Mouse (Mus musculus): ENCODE data around the gene Nup50.
A peak's percentile ranks its signal among the peaks of the same experiment; 100 is the strongest.

Nup50 gene

DNA sequence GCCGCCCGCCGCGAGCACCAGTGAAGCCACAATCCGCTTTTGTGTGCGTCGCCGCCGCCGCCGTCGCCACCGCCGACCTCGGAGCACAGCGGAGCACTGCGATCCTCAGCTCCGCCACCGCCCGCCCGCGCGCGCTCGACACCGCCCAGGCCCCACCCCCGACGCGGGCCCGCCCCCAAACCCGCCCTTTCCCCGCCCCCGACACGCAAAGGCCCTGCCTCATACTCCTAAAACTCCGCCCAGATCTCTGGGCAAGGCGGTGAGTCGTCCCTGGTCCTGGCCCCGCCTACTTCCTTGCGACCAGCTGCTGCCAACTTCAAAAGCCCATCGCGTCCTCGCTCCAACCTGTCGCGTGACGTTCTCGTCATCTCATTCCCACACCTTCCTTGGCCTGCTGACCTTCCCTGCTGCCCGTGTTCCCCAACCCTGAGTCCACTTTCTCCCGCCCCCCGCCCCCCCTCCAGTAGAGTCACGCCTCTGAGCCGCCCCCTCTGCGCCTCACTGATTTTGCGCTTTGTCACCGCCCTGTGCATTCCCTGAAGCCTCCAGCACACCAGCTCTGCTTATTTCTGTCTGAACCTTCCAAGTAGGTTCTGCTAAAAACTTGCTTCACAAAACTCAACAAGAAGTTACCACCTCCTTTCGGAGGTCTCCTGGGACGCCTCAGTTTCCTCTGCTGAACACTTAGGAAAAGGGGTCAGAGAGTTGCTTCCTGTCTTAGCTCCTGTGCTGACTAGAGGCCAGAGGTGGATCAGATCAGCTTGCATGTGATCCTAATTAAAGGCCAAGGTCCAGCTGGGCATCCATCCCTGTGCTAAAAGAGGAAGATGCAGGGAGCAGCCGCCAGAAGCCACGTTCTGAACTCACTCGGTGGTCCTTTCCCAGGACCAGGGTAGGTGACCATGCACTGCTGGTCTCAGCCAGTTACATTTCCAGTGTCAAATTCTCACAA is 64.9 kb downstream of the Nup50 start, which contains the start of gene 5031439G07Rik:
Gene 5031439G07Rik, minus strand, starts transcription at position 678 of the 952 bp plus-strand sequence.
- peak; percentile 82 for DNase-seq (ENCODE audit: low read depth, low spot score)

DNA sequence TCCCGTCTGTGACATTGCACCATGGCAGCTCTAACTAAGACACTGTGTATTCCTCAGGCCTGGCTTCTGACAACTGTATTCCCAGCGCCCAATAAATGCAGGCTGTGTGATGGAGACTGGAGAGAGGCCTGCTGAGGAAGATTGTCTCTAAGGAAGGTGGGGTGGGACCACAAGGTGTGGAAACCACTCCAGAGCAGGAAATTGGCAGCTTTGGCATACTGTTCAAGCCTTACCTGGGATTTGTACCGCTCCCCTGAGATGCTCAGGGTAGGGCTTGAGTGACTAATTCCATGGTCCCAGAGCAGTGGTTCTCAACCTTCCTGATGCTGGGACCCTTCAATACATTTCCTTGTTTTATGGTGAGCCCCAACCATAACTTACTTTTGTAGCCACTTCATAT is 65.9 kb downstream of the Nup50 start:
- DNase-seq (ENCODE audit: low read depth, low spot score), result no peak

DNA sequence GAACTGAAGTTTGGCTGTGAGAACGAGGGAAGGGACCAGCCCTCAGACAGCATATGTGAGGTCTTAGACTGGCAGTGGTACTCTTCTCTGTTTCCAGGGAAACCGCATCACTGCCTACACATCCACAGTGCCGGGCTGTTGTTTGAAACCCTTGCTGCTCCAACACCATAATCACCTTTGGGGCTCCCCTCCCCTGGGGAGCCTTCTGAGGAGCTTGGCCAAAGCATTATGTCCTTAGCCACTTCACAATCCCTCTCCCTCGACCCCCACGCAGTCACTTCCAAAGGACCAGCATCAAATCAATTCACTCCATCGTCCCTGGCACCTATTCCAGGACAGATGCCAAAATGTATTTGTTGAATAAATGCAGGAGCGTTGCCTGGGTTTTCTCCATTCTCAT is 66.6 kb downstream of the Nup50 start:
- DNase-seq (ENCODE audit: low read depth, low spot score), result no peak

Data from brain, embryonic 18.5 days (tissue).